Mouse (Mus musculus) hindbrain, embryonic 15.5 days (tissue): Measurements from ENCODE around the gene Thsd4. TPM values are rescaled to one million over a fixed set of nuclear protein-coding genes. Genes with fewer than 3 reads are reported as not detected.
"Not testable (repeated sequence)": the region's sequence is repeated elsewhere in the genome, so short reads cannot be mapped to it uniquely, and the experiment has no call there.

Experiments
- ATAC-seq: fragments of 200-750 bp; cut with Nextera tagmentation; 2 replicates; pipeline ENCODE4 v1.8.0; 2017; ENCODE audit warnings: low read depth, moderate number of reproducible peaks, moderate TSS enrichment; ENCODE audit not compliant: low FRiP score
- H3K27ac ChIP-seq: fragments of 300-500 bp; sonication (generic); replicated peaks from 2 replicates; pipeline ENCODE4 v1.5.1; 2015; ENCODE audit warnings: mild to moderate bottlenecking, inconsistent platforms
- H3K27me3 ChIP-seq: fragments of 300-500 bp; sonication (generic); 2 replicates; pipeline ENCODE4 v1.6.1; 2015; ENCODE audit warnings: control low read depth, inconsistent platforms
- H3K36me3 ChIP-seq: fragments of 300-500 bp; sonication (generic); 2 replicates; pipeline ENCODE4 v1.6.1; 2015; ENCODE audit warnings: control low read depth, inconsistent platforms
- H3K4me1 ChIP-seq: fragments of 300-500 bp; sonication (generic); replicated peaks from 2 replicates; pipeline ENCODE4 v1.6.1; 2015; ENCODE audit warnings: control low read depth, inconsistent platforms
- H3K4me2 ChIP-seq: fragments of 300-500 bp; sonication (generic); 2 replicates; pipeline ENCODE4 v1.6.1; 2015; ENCODE audit warnings: moderate library complexity, mild to moderate bottlenecking, inconsistent platforms
- H3K4me3 ChIP-seq: fragments of 300-500 bp; sonication (generic); 2 replicates; pipeline ENCODE4 v1.5.1; 2015; ENCODE audit warnings: mild to moderate bottlenecking, inconsistent platforms
- H3K9ac ChIP-seq: fragments of 300-500 bp; sonication (generic); 2 replicates; pipeline ENCODE4 v1.6.1; 2015; ENCODE audit warnings: inconsistent platforms
- H3K9me3 ChIP-seq: fragments of 300-500 bp; sonication (generic); 2 replicates; pipeline ENCODE4 v1.6.1; 2016; ENCODE audit warnings: control low read depth, inconsistent platforms
- WGBS: fragments of 180-500 bp; shearing (Covaris S2); methylation state at CpG from one replicate; pipeline ENCODE4 v1.1.7; 2015; 5-methylcytosine and 5-hydroxymethylcytosine counted together
- polyA plus RNA-seq: library from polyadenylated mRNA; unstranded; fragments of >200 nt; fragmentation: Nextera tagmentation; extraction: Ambion mirVana; gene quantifications from 2 replicates; pipeline ENCODE4 v1.2.1, GENCODE M21; 2015

Thsd4 gene
- polyA plus RNA-seq, 1 experiment from 2014 or later = 5.2 TPM

DNA sequence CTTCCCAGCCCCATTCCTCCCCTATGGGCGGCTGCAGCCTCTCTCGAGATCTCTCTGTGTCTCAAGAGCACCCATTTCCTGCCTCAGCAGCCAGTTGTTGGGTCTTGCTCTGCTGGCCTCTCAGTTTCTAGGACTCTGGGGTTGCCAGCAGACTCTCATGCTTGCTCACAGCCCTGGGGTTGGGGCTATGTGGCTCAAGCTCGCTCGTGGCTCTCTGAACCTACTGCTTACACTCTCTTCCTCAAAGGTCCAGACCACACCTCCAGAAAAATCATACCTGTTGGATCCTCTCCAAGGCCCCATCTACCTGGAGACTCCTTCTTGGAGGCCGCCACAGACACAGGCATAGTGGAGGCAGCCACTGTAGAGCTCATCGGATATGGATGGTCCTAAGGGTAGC lies 572.3 kb downstream of the Thsd4 start:
- Histone ChIP-seq H3K4me2 (no peak overlapping the region), H3K36me3 (no peaks in the 10 kb centered on the region), H3K9me3 (no peaks in the 10 kb centered on the region), H3K4me3 (no peak overlapping the region), H3K27ac (no peak overlapping the region), H3K4me1 (no peaks in the 10 kb centered on the region), H3K9ac (no peak overlapping the region), H3K27me3 (no peaks in the 10 kb centered on the region)
- ATAC-seq = no peak
- 88% methylated on average over 6 of the region's 6 CpGs for WGBS

DNA sequence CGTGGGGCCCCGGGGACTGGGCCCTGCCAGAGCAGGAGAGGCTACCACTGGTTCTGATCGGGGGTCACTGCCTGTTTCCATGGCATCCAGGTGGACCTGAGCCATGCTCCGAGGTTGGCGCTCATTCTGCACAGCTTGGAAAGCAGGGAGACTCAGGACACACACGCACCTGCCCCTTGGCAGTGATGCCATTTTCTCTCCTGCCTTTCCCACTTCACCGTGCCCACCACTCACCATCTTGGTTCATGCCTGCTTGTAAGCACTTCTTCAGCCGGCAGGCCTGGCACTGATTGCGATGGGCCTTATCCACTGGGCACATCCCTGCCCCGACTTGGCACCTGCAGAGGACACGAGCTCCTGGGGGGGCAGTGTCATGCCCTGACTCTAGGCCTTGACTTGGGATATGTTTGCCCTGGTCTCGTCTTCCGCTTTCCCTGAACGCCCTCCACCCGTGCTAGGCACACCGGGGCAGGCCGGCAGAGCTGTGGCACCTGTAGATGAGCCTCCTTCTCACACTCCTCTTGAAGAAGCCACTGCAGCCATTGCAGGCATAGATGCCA lies 573.1 kb downstream of the Thsd4 start:
- no peaks in the 10 kb centered on the region for H3K4me1 ChIP-seq
- no peak overlapping the region for H3K9ac ChIP-seq
- no peak overlapping the region for H3K4me3 ChIP-seq
- no peaks in the 10 kb centered on the region for H3K9me3 ChIP-seq
- no peak overlapping the region for H3K4me2 ChIP-seq
- no peak for ATAC-seq
- no peaks in the 10 kb centered on the region for H3K36me3 ChIP-seq
- no peak overlapping the region for H3K27ac ChIP-seq
- H3K27me3 ChIP-seq = no peaks in the 10 kb centered on the region
- WGBS = 89% methylated on average over 17 of the region's 17 CpGs

DNA sequence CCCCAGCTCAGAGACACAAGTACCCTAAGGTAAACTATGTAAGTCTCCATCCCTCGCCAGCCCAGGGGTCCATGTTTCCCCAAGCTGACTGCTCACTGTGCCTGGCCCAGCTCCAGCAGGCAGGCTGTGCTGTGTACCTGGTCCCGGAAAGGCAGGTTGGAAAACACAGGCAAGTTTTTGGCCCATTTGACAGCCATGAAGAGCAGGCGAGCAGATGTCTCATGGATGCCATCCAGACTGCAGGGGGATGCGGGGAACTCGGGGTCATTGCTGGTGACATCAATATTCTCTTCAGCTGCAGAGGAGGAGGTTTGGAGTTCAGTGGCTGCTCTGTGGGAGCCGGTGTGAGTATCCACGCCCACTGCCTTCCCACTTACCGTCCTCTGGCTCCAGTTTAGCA lies 573.6 kb downstream of the Thsd4 start:
- H3K36me3 ChIP-seq = no peaks in the 10 kb centered on the region
- no peak overlapping the region for H3K9ac ChIP-seq
- H3K4me3 ChIP-seq = no peak overlapping the region
- H3K4me1 ChIP-seq = no peaks in the 10 kb centered on the region
- no peaks in the 10 kb centered on the region for H3K27me3 ChIP-seq
- 66% methylated on average over 8 of the region's 8 CpGs for WGBS
- no peak for ATAC-seq
- no peaks in the 10 kb centered on the region for H3K9me3 ChIP-seq
- no peak overlapping the region for H3K27ac ChIP-seq
- no peak overlapping the region for H3K4me2 ChIP-seq

DNA sequence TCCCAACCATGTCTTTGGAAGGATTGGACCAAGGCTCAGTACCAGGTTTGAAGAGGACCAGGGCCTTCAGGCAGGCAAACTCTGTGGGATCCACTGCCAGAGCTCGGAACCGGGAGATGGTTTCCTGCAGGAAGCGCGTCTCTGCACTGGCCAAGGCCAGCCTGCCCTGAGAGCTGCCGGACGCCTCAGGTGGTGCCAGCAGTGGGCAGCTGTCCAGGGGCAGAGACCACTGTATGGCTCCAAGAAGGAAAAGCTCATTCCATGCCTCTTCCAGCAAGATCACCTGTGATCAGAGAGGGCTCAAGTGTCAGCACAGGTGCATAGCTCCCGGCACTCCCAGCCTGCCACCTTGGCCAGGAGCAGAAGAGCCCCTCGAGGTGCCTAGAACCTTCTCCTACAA lies 574.6 kb downstream of the Thsd4 start:
- 82% methylated on average over 8 of the region's 8 CpGs for WGBS
- Histone ChIP-seq H3K9ac (no peak overlapping the region), H3K4me1 (no peaks in the 10 kb centered on the region), H3K36me3 (no peaks in the 10 kb centered on the region), H3K27ac (no peak overlapping the region), H3K4me2 (no peak overlapping the region), H3K9me3 (no peaks in the 10 kb centered on the region), H3K4me3 (no peak overlapping the region), H3K27me3 (no peaks in the 10 kb centered on the region)
- no peak for ATAC-seq

DNA sequence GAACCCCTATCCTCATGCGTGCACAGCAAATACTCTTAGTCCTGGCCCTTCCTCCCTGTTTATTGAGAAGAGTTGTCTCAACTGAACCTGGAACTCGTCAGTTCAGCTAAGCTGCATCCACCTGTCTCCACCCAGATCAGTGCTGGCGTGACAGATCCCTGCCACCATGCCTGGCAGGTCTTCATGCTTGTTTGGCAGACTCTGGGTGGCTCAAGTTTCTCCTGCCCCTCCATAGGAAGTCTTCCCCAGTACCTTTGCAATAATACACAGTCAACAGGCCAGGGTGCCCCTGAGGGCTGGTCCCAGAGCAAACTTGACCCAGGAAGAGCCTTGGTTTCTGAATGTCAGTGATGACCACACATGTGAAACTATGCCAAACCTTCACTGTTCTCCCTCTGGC lies 576.6 kb downstream of the Thsd4 start:
- Histone ChIP-seq H3K4me2 (no peak overlapping the region), H3K27me3 (no peaks in the 10 kb centered on the region), H3K9ac (no peak overlapping the region), H3K36me3 (no peaks in the 10 kb centered on the region), H3K4me1 (no peaks in the 10 kb centered on the region), H3K9me3 (no peaks in the 10 kb centered on the region), H3K27ac (no peak overlapping the region), H3K4me3 (no peak overlapping the region)
- no peak for ATAC-seq
- WGBS = 86% methylated on average over 3 of the region's 3 CpGs

DNA sequence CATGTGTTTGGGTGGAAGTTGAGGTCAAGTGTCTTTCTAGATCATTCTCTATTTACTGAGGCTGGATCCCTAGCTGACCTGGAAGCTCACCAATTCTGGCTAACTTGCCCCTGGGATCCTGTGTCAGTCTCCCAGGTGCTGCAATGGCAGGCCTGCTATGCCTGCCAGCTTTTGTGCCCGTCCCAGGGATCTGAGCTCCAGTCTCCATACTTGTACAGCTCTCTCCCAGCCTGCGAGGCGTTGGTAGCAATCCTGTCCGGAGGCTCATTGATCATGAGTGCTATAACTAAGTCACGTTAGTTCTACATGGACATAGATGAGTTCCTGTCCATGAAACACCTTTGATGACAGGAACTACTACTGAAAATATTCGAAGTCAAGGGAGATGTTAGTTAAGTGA lies 578.0 kb downstream of the Thsd4 start:
- no peak for ATAC-seq
- no peak overlapping the region for H3K9ac ChIP-seq
- no peaks in the 10 kb centered on the region for H3K27me3 ChIP-seq
- no peaks in the 10 kb centered on the region for H3K9me3 ChIP-seq
- no peak overlapping the region for H3K4me2 ChIP-seq
- WGBS = 93% methylated on average over 6 of the region's 6 CpGs
- H3K4me3 ChIP-seq = no peak overlapping the region
- no peak overlapping the region for H3K27ac ChIP-seq
- H3K4me1 ChIP-seq = no peaks in the 10 kb centered on the region
- H3K36me3 ChIP-seq = no peaks in the 10 kb centered on the region

DNA sequence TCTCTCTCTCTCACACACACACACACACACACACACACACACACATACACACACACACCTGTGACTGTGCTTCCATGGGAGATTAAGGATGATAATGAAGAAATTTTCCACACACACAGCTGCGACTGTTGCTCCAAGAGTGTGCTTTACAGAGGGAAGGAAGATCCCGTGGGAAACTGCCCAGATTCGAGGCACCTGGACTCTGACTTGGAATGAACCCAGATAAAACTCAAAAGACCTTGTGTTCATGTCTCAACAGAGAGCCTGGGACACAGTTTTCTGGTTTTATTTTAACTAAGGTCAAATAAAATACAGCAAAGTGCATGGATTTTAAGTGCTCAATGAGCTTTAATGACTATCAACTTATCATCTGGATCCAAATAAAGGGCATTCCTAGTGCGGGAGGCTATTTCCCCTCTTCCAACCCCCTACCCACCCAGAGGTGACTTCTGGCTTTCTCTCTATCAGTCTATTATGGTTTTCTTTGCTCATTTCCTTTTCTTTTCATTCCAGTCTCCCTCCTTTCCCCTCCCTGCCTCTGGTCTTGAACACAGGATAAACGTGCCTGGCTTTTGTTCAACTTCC lies 579.3 kb downstream of the Thsd4 start:
- Histone ChIP-seq H3K36me3 (no peaks in the 10 kb centered on the region), H3K27ac (no peak overlapping the region), H3K4me3 (no peak overlapping the region), H3K27me3 (no peaks in the 10 kb centered on the region), H3K4me1 (no peaks in the 10 kb centered on the region), H3K9ac (no peak overlapping the region), H3K4me2 (no peak overlapping the region), H3K9me3 (no peaks in the 10 kb centered on the region)
- WGBS = 44% methylated on average over 5 of the region's 5 CpGs
- no peak for ATAC-seq

DNA sequence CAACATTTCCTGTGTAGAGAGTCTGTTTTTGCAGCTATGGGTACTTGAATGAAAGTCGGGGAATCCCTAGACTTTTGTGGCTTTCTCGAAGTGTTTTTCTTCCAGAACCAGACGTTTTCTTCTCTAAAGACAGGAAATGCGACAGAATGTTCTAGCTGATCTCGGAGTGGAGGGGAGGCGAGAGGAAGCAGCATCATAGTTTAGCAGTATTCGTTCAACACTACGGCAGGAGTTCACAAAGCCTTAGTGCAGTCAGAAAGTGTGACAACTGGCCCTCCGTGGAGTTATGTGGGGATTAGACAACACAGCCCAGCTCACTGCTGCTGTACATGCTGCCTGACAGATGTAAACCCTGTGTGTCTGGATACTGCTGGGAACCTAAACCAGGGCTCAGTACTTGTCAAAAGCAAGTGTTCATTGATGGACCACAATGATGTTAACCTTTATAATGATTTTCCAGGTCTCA lies 579.9 kb downstream of the Thsd4 start:
- Histone ChIP-seq H3K36me3 (no peaks in the 10 kb centered on the region), H3K4me3 (no peak overlapping the region), H3K4me1 (no peaks in the 10 kb centered on the region), H3K9ac (no peak overlapping the region), H3K4me2 (no peak overlapping the region), H3K27ac (no peak overlapping the region), H3K27me3 (no peaks in the 10 kb centered on the region), H3K9me3 (no peaks in the 10 kb centered on the region)
- ATAC-seq = no peak
- WGBS = 74% methylated on average over 9 of the region's 9 CpGs

DNA sequence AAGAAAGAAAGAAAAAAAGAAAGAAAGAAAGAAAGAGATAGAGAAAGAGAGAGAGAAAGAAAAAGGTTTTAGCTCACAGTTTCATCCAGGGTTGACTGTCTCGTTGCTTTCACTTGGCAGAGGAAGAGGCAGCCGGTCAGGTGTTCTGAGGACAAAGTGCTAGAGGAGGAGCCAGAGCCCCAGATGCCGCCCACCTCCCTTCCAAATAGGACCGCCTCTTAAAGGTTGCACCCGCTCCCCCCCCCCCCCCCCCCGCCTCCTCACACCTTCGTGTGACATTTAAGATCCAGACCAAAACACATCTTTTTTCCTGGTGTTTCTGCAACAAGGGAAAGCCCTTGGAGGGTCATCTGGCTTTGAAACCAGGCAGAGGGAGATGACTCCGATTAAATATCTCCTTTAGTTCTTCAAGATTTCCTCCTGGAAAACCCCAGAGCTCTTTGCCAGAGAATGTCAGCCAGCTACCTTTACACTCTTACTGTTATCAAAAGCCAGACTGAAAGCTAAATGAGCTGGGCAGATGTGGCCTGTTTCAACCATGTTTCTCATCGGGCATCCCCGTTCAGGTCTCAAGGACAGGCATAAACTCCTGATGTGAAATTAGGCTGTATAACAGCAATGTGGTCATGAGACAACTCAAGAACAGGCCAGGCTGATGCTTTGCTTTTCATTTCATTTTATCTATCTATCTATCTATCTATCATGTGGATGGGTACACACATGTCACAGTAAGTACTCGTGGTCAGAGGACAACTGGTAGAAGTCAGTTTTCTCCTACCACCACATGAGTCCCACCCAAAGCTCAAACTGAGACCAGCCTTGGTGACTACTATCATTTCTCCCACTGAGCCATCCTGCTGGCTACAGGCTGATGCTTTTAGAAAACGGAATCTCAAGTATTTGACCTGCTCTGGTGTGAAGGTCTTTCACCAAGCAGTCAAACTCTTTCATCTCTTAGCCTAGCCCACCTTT lies 580.6 kb downstream of the Thsd4 start:
- Histone ChIP-seq H3K9me3 (no peaks in the 10 kb centered on the region), H3K36me3 (no peaks in the 10 kb centered on the region), H3K27ac (no peak overlapping the region), H3K27me3 (no peaks in the 10 kb centered on the region), H3K4me2 (no peak overlapping the region), H3K9ac (no peak overlapping the region), H3K4me1 (no peaks in the 10 kb centered on the region), H3K4me3 (no peak overlapping the region)
- ATAC-seq = no peak
- whole genome bisulfite sequencing = 83% methylated on average over 12 of the region's 12 CpGs

DNA sequence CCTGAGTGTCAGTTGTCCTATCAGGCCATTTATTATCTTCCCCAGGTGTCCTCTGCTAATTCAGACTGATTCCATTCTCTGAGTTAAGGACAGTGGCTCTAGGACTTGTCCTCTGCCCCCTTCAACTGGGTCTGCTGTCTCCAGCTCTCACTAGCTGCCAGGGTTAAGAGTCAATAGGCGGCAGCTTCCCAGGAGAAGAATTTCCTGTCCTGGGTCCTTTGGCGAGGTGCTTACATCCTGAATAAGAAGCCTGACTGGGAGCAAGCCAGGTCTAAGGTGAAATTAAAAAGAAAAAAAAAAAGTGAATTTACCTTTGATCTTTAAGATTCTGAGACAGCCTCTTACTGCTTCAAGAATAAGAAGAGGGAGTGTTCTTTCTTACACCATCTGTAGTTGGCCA lies 582.2 kb downstream of the Thsd4 start:
- no peak overlapping the region for H3K9ac ChIP-seq
- no peaks in the 10 kb centered on the region for H3K4me1 ChIP-seq
- no peaks in the 10 kb centered on the region for H3K27me3 ChIP-seq
- no peak overlapping the region for H3K4me2 ChIP-seq
- no peak overlapping the region for H3K4me3 ChIP-seq
- no peak overlapping the region for H3K27ac ChIP-seq
- ATAC-seq = no peak
- WGBS = 82% methylated on average over 2 of the region's 2 CpGs
- H3K36me3 ChIP-seq = no peaks in the 10 kb centered on the region
- H3K9me3 ChIP-seq = no peaks in the 10 kb centered on the region

DNA sequence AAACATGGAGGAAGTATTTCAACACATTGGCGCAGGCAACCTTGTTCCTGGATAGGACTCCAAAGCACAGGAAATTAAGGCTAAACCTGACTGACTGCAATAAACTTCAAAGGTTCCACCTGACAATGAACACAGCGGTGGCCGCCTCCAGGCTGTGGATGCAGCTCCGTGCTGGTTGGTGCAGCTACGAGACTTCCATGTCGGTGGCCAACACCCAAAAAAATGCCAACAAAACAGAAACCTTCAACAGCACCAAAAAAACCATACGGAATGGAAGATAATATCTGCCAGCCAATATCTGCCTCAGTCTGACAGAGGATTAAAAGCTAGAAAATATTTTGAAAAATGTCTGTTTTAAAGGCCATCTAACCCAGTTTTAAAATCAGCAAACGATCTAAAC lies 583.3 kb downstream of the Thsd4 start:
- 88% methylated on average over 8 of the region's 8 CpGs for WGBS
- no peak overlapping the region for H3K4me3 ChIP-seq
- no peak overlapping the region for H3K9ac ChIP-seq
- H3K4me2 ChIP-seq = no peak overlapping the region
- H3K27me3 ChIP-seq = no peaks in the 10 kb centered on the region
- H3K9me3 ChIP-seq = no peaks in the 10 kb centered on the region
- H3K36me3 ChIP-seq = no peaks in the 10 kb centered on the region
- ATAC-seq = no peak
- no peaks in the 10 kb centered on the region for H3K4me1 ChIP-seq
- no peak overlapping the region for H3K27ac ChIP-seq

DNA sequence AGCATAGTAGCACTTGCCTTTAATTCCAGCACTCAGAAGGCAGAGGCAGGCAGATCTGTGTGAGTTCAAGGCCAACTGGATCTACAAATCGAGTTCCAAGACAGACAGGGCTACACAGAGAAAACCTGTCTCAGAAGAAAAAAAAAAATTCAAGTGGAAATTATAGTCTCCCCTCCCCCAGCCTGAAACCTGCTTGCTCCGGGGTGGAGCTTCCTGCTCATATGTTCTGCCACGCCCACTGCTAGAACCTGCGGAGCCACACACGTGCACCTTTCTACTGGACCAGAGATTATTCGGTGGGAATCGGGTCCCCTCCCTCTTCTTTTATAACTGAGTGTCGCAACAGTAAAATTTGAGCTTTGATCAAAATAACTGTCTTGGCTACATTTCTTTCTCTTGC lies 586.0 kb downstream of the Thsd4 start:
- not testable (repeated sequence) for H3K4me1 ChIP-seq, H3K9ac ChIP-seq, H3K4me2 ChIP-seq, H3K27me3 ChIP-seq, H3K9me3 ChIP-seq, H3K4me3 ChIP-seq, H3K27ac ChIP-seq, ATAC-seq, H3K36me3 ChIP-seq
- WGBS = 85% methylated on average over 8 of the region's 8 CpGs
